Comparison of ENCODE assay signal across 8 mouse cellular contexts in the genomic region with DNA sequence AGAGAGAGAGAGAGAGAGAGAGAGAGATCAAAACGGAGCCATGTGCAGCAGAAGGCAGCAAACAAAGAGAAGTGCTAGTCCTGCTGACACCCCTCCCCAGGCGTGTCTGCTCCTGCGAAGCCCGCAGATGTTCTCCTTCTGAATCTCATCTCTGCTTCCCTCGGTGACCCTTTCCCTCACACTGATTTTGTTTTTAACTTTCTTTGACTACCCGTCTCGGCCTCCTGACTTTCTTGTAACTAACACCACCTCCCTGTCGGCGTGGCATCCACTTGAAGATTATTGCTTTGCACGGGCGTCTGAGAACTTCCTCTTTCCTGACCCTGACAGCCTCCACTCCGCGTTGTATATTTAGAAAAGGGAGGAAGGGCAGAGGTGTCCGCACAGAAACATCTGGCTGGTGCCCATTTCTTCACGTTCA.
DNase-seq lines count a peak whose midpoint lies in the region; ATAC-seq and TF ChIP-seq lines count a peak whose summit lies in the region.

No protein-coding gene starts in this region.

- peak overlapping the region; percentile 15 for H3K4me3 ChIP-seq in embryonic facial prominence, embryonic 14.5 days (ENCODE audit: low read depth, low read length)
- 0 out of 2 replicates have a peak overlapping the region, but pooled peaks have one; percentile 4 for H3K4me3 ChIP-seq in kidney, embryonic 14.5 days (ENCODE audit: low read length)
- H3K4me3 ChIP-seq in cerebellum, adult 2 months (replicated peaks; ENCODE audit: insufficient read depth, low read depth, low read length), result no peak overlapping the region

- no peaks in the 10 kb centered on the region for H3K9me3 ChIP-seq in embryonic facial prominence, embryonic 14.5 days (ENCODE audit: control insufficient read depth, low read length)
- H3K9me3 ChIP-seq in kidney, embryonic 14.5 days (ENCODE audit: control insufficient read depth, low read length), result no peaks in the 10 kb centered on the region

- H3K9ac ChIP-seq in embryonic facial prominence, embryonic 14.5 days (ENCODE audit: low read depth, low read length), result peak overlapping the region; percentile 31; the same call in 1 of the 2 replicates
- H3K9ac ChIP-seq in kidney, embryonic 14.5 days (ENCODE audit: low read depth, low read length), result no peak overlapping the region

- H3K27me3 ChIP-seq in embryonic facial prominence, embryonic 14.5 days (replicated peaks; ENCODE audit: control insufficient read depth, insufficient read depth, low read length), result no peaks in the 10 kb centered on the region
- H3K27me3 ChIP-seq in kidney, embryonic 14.5 days (ENCODE audit: control insufficient read depth, insufficient read depth, low read length), result no peaks in the 10 kb centered on the region
- no peaks in the 10 kb centered on the region for H3K27me3 ChIP-seq in cerebellum, adult 2 months (ENCODE audit: control insufficient read depth, insufficient read depth, low read length)

- no peak for TF ChIP-seq POLR2A in cerebellum, adult 2 months (IDR thresholded peaks at IDR 0.05; ENCODE audit: borderline replicate concordance, insufficient read depth, low read length)

- no peak overlapping the region; the same call in 1 of the 2 replicates for H3K27ac ChIP-seq in embryonic facial prominence, embryonic 14.5 days (replicated peaks; ENCODE audit: low read depth, low read length)
- H3K27ac ChIP-seq in kidney, embryonic 14.5 days (ENCODE audit: low read depth, low read length), result no peak overlapping the region; the same call in 1 of the 2 replicates
- H3K27ac ChIP-seq in cerebellum, adult 2 months (ENCODE audit: insufficient read depth, low read length), result no peak overlapping the region

- no peak for ATAC-seq in embryonic facial prominence, embryonic 14.5 days (ENCODE audit: low read depth)
- peak; percentile 86 for ATAC-seq in kidney, embryonic 14.5 days (ENCODE audit: low FRiP score, low TSS enrichment)

- peaks cover 10% of the 10 kb centered on the region for H3K4me1 ChIP-seq in embryonic facial prominence, embryonic 14.5 days (ENCODE audit: control insufficient read depth, insufficient read depth, low read length)
- H3K4me1 ChIP-seq in kidney, embryonic 14.5 days (ENCODE audit: control insufficient read depth, insufficient read depth, low read length), result no peaks in the 10 kb centered on the region
- H3K4me1 ChIP-seq in cerebellum, adult 2 months (ENCODE audit: control insufficient read depth, insufficient read depth, low read length), result no peaks in the 10 kb centered on the region

- WGBS in embryonic facial prominence, embryonic 14.5 days, result 11% methylated on average over 15 of the region's 15 CpGs
- 12% methylated on average over 15 of the region's 15 CpGs for WGBS in kidney, embryonic 14.5 days
- 70% methylated on average over 15 of the region's 15 CpGs for WGBS in cerebellum, adult 2 months

- TF ChIP-seq CTCF in cerebellum, adult 2 months (IDR thresholded peaks at IDR 0.05; ENCODE audit: borderline replicate concordance, insufficient read depth, low read depth, low read length), result no peak

- peak; percentile 13 to 57 for DNase-seq in adrenal gland, adult (ENCODE audit: inconsistent age in 2 of 2, low spot score in 1 of 2)
- no peak for DNase-seq in adrenal gland, postnatal 25 days
- peak; percentile 30 for DNase-seq in embryonic facial prominence, embryonic 14.5 days (ENCODE audit: low spot score)
- DNase-seq in lung, postnatal 4 days, result peak; percentile 24 to 49
- DNase-seq in right cerebral cortex, postnatal 10 days (ENCODE audit: low spot score in 2 of 2), result no peak
- no peak for DNase-seq in cerebellum, adult 18-20 months
- no peak for DNase-seq in cerebellum, adult 2 months

- peak overlapping the region; percentile 49 for H3K4me2 ChIP-seq in embryonic facial prominence, embryonic 14.5 days (ENCODE audit: low read depth, low read length)
- peak overlapping the region; percentile 38 for H3K4me2 ChIP-seq in kidney, embryonic 14.5 days (replicated peaks; ENCODE audit: low read depth, low read length)

- no peaks in the 10 kb centered on the region for H3K36me3 ChIP-seq in embryonic facial prominence, embryonic 14.5 days (ENCODE audit: control insufficient read depth, insufficient read depth, low read length)
- H3K36me3 ChIP-seq in kidney, embryonic 14.5 days (ENCODE audit: control insufficient read depth, insufficient read depth, low read length), result no peaks in the 10 kb centered on the region

Comparison
In these comparisons a context has a peak if more than half of its experiments do, and no peak if none do; other contexts are left out.
1. DNase-seq: peak in adrenal gland, adult (2 of 2), embryonic facial prominence, embryonic 14.5 days (single experiment) and lung, postnatal 4 days (2 of 2); none in adrenal gland, postnatal 25 days (single experiment), right cerebral cortex, postnatal 10 days (0 of 2), cerebellum, adult 18-20 months (0 of 2) and cerebellum, adult 2 months (0 of 2).